Mouse (Mus musculus) embryonic facial prominence, embryonic 11.5 days (tissue): ENCODE measurements around the gene Prph. TPM values are rescaled to one million over a fixed set of nuclear protein-coding genes. Genes with fewer than 3 reads are reported as not detected.

Source experiments
- ATAC-seq: fragments of 200-750 bp; cut with Nextera tagmentation; replicated peaks from 2 replicates; pipeline ENCODE4 v1.8.0; 2017; ENCODE audit warnings: low read depth; ENCODE audit not compliant: insufficient number of reproducible peaks, low FRiP score, low TSS enrichment
- DNase-seq: peaks from one replicate; pipeline ENCODE4 v3.0.0-alpha.2; 2015; ENCODE audit warnings: low spot score
- H3K27ac ChIP-seq: fragments of 300-500 bp; sonication (generic); replicated peaks from 2 replicates; pipeline ENCODE4 v1.5.1; 2014; ENCODE audit warnings: mild to moderate bottlenecking, low read depth, low read length, control low read depth
- H3K27me3 ChIP-seq: fragments of 300-500 bp; sonication (generic); 2 replicates; pipeline ENCODE4 v1.6.1; 2014; ENCODE audit warnings: mild to moderate bottlenecking, low read length, moderate library complexity, mixed read lengths; ENCODE audit not compliant: control insufficient read depth, insufficient read depth
- H3K36me3 ChIP-seq: fragments of 300-500 bp; sonication (generic); replicated peaks from 2 replicates; pipeline ENCODE4 v1.6.1; 2014; ENCODE audit warnings: low read depth, mild to moderate bottlenecking, low read length, moderate library complexity, mixed read lengths; ENCODE audit not compliant: control insufficient read depth, insufficient read depth
- H3K4me1 ChIP-seq: fragments of 300-500 bp; sonication (generic); 2 replicates; pipeline ENCODE4 v1.6.1; 2014; ENCODE audit warnings: low read length, mixed read lengths; ENCODE audit not compliant: control insufficient read depth, insufficient read depth
- H3K4me2 ChIP-seq: fragments of 300-500 bp; sonication (generic); 2 replicates; pipeline ENCODE4 v1.6.1; 2014; ENCODE audit warnings: low read depth, mild to moderate bottlenecking, control low read depth, low read length, moderate library complexity
- H3K4me3 ChIP-seq: fragments of 300-500 bp; sonication (generic); 2 replicates; pipeline ENCODE4 v1.5.1; 2014; ENCODE audit warnings: low read depth, low read length, control low read depth
- H3K9ac ChIP-seq: fragments of 300-500 bp; sonication (generic); replicated peaks from 2 replicates; pipeline ENCODE4 v1.6.1; 2014; ENCODE audit warnings: mild to moderate bottlenecking, control low read depth, low read length
- H3K9me3 ChIP-seq: fragments of 300-500 bp; sonication (generic); replicated peaks from 2 replicates; pipeline ENCODE4 v1.6.1; 2016; ENCODE audit warnings: mild to moderate bottlenecking, low read length, inconsistent platforms, mixed read lengths; ENCODE audit not compliant: control insufficient read depth
- WGBS: fragments of 180-500 bp; shearing (Covaris S2); extraction: QIAGEN DNeasy Blood & Tissue Kit; methylation state at CpG from one replicate; pipeline ENCODE4 v1.1.7; 2014; 5-methylcytosine and 5-hydroxymethylcytosine counted together
- polyA plus RNA-seq: library from polyadenylated mRNA; unstranded; fragments of >200 nt; fragmentation: Nextera tagmentation; extraction: Ambion mirVana; gene quantifications from 2 replicates; pipeline ENCODE4 v1.2.1, GENCODE M21; 2014

Gene Prph
- polyA plus RNA-seq, 1 experiment from 2014 or later: 17.1 TPM

- Histone ChIP-seq H3K4me3 (no peak overlapping the region), H3K9me3 (no peaks in the 10 kb centered on the region), H3K27ac (no peak overlapping the region), H3K27me3 (peaks cover 31% of the 10 kb centered on the region), H3K9ac (no peak overlapping the region), H3K36me3 (peaks cover 10% of the 10 kb centered on the region), H3K4me1 (no peaks in the 10 kb centered on the region), H3K4me2 (no peak overlapping the region)
- ATAC-seq: no peak
- DNase-seq: peak; percentile 65
- 74% methylated on average over 9 of the region's 9 CpGs for WGBS
Measured at GRCm38 (mm10) chr15:99083258-99083657, 28.3 kb downstream of the Prph start.

GRCm38 (mm10) chr15:99083867-99084557 is 29.0 kb downstream of the Prph start:
- no peaks in the 10 kb centered on the region for H3K9me3 ChIP-seq
- H3K4me2 ChIP-seq: no peak overlapping the region
- no peak for ATAC-seq
- H3K27me3 ChIP-seq: peaks cover 36% of the 10 kb centered on the region
- H3K4me1 ChIP-seq: no peaks in the 10 kb centered on the region
- no peak overlapping the region for H3K27ac ChIP-seq
- no peak overlapping the region for H3K9ac ChIP-seq
- no peak overlapping the region for H3K4me3 ChIP-seq
- 6% methylated on average over 11 of the region's 11 CpGs for WGBS
- DNase-seq: peak; percentile 45
- peaks cover 7% of the 10 kb centered on the region; the same call in 1 of the 2 replicates for H3K36me3 ChIP-seq

GRCm38 (mm10) chr15:99084618-99085017 is 29.6 kb downstream of the Prph start:
- H3K27ac ChIP-seq: no peak overlapping the region
- no peaks in the 10 kb centered on the region for H3K4me1 ChIP-seq
- H3K27me3 ChIP-seq: peaks cover 42% of the 10 kb centered on the region
- no peak overlapping the region for H3K4me2 ChIP-seq
- H3K9me3 ChIP-seq: no peaks in the 10 kb centered on the region
- H3K9ac ChIP-seq: no peak overlapping the region
- DNase-seq (no peak), ATAC-seq (no peak)
- peaks cover 7% of the 10 kb centered on the region; the same call in 1 of the 2 replicates for H3K36me3 ChIP-seq
- 8% methylated on average over 19 of the region's 19 CpGs for WGBS
- no peak overlapping the region for H3K4me3 ChIP-seq

GRCm38 (mm10) chr15:99085997-99086396 is 31.0 kb downstream of the Prph start:
- DNase-seq (no peak), ATAC-seq (no peak)
- Histone ChIP-seq H3K36me3 (0 out of 2 replicates have a peak, but pooled peaks cover 5% of the 10 kb centered on the region), H3K27me3 (peaks cover 48% of the 10 kb centered on the region), H3K9ac (no peak overlapping the region), H3K9me3 (no peaks in the 10 kb centered on the region), H3K27ac (no peak overlapping the region), H3K4me1 (no peaks in the 10 kb centered on the region), H3K4me2 (no peak overlapping the region), H3K4me3 (no peak overlapping the region)
- WGBS: 77% methylated on average over 4 of the region's 4 CpGs

- H3K4me2 ChIP-seq: peak within 1 kb of the TSS; percentile 28
- H3K27ac ChIP-seq: no peak within 1 kb of the TSS
- 8% methylated on average over 60 of the region's 60 CpGs for WGBS
- DNase-seq (peak; percentile 48), ATAC-seq (no peak)
- H3K36me3 ChIP-seq: 0 out of 2 replicates have a peak, but pooled peaks cover 2% of the 10 kb centered on the region
- peaks cover 57% of the 10 kb centered on the region for H3K27me3 ChIP-seq
- no peaks in the 10 kb centered on the region for H3K9me3 ChIP-seq
- peak within 1 kb of the TSS; percentile 23; the same call in 1 of the 2 replicates for H3K4me3 ChIP-seq
- no peak within 1 kb of the TSS for H3K9ac ChIP-seq
- no peaks in the 10 kb centered on the region for H3K4me1 ChIP-seq
Measured at GRCm38 (mm10) chr15:99087253-99088075, 32.5 kb downstream of the Prph start, which contains the start of gene C1ql4. Gene C1ql4, minus strand, starts transcription at chr15:99087817.

GRCm38 (mm10) chr15:99088292-99088691 is 33.3 kb downstream of the Prph start:
- peak overlapping the region; percentile 23; the same call in 1 of the 2 replicates for H3K4me3 ChIP-seq
- H3K9ac ChIP-seq: no peak overlapping the region
- WGBS: 2% methylated on average over 27 of the region's 27 CpGs
- peak overlapping the region; percentile 28 for H3K4me2 ChIP-seq
- no peaks in the 10 kb centered on the region for H3K36me3 ChIP-seq
- peaks cover 65% of the 10 kb centered on the region for H3K27me3 ChIP-seq
- no peak overlapping the region for H3K27ac ChIP-seq
- peak; percentile 88 for DNase-seq
- ATAC-seq: peak; percentile 57
- no peaks in the 10 kb centered on the region for H3K9me3 ChIP-seq
- H3K4me1 ChIP-seq: no peaks in the 10 kb centered on the region; the same call in 1 of the 2 replicates

GRCm38 (mm10) chr15:99089069-99089468 is 34.1 kb downstream of the Prph start:
- no peak for ATAC-seq
- no peak overlapping the region for H3K9ac ChIP-seq
- no peaks in the 10 kb centered on the region for H3K9me3 ChIP-seq
- no peak overlapping the region for H3K4me3 ChIP-seq
- DNase-seq: no peak
- no peak overlapping the region for H3K4me2 ChIP-seq
- H3K36me3 ChIP-seq: no peaks in the 10 kb centered on the region
- 7% methylated on average over 14 of the region's 14 CpGs for WGBS
- no peaks in the 10 kb centered on the region; the same call in 1 of the 2 replicates for H3K4me1 ChIP-seq
- no peak overlapping the region for H3K27ac ChIP-seq
- H3K27me3 ChIP-seq: peaks cover 70% of the 10 kb centered on the region
